Mouse (Mus musculus) right cerebral cortex, adult 18-20 months (tissue): ENCODE results near the gene Dusp22.

Experiments used
- DNase-seq: peaks from one replicate; pipeline ENCODE4 v3.0.0; 2022; ENCODE audit warnings: mixed read lengths

The Dusp22 gene

DNA sequence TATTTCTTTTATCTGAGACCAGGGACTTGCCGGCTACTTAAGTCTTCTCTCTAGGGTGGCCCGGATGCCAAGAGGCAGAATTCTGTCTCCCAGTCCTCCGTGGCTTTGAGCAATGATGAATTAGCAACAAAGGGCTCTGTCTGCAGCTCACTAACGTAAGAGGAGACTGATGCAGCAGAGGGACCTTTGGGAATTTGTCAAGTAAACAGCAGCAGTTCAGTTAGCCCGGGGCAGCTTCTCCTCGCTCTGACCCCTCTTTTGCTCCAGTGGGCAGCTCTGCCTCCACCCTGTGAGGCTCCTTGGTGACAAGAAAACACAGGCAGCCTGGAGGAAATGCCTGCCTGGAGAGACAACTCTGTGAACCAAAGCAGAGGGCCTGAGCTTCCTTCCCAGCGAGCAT, 62.8 kb downstream of the Dusp22 start:
- DNase-seq: no peak

DNA sequence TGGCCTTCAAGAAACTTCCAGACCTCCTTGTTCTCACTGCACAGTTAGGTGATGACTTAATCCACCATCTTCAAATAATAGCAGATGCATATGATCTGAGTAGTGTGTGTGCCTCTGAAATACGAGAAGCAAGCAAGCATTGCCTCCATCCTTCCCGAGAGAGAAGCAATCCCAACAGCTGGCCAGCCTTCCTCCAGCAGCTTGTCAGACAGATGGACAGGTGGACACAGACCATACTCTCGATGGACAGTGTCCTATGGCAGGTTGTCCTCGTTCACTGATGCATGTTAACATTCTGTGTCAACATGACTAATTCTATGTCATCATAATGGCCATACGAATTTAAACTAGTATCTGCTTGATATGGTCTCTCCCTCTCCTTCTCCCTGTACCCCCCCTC, 63.5 kb downstream of the Dusp22 start:
- no peak for DNase-seq

DNA sequence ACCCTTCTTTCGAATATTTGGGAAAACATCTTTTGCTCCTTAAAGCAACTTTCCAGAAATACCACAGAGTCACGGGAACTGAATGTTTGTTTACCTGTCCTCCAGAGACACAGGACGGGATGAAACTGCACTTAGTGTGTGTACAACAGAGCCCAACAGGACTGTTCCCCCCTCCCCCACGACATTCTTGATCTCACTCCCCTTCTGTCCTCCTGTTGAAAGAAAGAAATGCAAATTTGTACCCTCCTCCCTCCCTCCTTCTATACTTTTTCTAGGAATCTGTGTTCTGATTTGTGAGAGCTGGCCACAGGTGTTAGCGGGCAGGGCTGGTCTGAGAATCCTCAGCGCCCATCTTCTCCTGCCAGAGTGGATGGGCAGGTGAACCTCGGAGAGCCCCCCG, 64.1 kb downstream of the Dusp22 start:
- no peak for DNase-seq

DNA sequence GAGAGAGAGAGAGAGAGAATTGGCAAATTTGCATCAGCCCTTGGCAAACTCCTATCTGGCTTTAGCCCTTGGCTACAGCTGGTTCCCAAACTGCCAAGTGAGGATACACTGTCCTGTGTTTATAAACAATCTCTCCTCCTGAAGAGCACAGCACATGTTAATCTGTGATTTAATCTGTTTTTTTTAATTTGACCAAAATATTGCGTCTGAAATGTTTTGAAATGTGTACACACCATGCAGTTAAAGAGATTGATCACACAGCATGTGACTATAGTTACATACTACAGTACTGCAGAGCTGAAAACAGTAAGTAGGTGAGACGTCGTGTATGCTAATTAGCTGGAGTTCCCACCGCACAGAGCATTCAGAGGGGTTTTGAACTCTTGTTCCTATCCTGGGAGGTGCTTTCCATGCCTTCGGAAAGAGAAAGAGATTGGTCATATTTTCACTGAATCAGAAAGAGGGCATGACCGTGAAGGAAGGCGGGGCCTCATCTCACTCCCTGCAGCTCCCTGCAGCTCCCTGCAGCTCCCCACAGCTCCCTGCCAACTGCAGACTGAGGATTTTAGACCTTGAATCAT, 65.0 kb downstream of the Dusp22 start:
- no peak for DNase-seq

DNA sequence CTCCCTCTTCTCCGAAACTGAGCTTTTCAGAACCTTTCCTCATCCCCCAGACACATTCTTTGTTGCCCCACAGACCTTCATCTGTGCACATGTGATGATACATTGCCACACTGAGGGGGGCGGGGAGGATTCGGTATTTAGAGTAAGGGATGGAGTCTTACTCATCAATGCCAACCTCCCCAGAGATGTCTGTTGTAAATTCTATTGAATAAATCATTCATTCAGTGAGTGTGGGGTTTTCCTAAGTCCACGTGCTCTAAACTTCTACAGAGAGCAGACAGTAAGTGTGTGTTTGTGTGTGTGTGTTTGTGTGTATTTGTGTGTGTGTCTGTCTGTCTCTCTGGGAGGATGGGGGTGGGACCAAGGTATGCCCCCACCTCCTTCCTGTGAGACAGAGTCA, 67.1 kb downstream of the Dusp22 start:
- no peak for DNase-seq

DNA sequence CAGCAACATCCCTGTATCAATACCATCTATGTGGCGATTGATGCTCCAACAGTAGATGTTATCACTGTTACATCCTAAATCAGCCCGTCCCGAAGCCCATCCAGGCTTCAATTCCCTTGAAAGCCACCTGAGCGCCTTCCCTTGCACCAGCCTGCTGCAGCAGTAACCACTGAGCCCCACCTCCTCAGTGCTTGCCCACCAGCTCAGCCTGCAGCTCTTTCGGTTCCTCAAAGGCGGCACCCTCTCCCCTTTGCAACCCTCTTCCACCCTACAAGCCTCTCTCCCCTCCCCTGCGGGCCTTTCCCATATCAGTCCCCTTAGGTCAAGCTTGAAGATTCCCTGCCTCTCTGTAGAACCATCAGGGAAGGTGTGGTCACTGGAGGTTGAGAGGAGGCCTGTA, 68.4 kb downstream of the Dusp22 start:
- no peak for DNase-seq

DNA sequence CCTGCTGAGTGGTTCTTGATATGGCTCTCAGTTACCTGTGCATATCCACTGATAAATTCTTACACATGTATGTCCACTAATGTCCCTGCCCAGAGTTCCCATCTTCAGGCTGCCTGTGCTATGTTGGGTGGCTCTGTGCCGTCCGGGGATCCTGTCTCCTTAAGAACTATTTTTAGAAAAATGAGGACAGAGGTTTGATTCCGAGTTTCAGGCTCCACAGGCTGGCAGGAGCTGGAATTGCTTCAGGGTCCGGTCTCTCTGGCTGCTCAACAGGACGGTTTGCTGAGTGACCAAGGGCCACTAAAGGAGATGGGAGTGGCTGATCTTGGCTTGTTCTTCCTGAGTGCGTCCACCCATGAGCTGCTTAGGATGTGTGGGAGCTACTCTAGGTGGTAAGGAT, 69.4 kb downstream of the Dusp22 start:
- DNase-seq: no peak

DNA sequence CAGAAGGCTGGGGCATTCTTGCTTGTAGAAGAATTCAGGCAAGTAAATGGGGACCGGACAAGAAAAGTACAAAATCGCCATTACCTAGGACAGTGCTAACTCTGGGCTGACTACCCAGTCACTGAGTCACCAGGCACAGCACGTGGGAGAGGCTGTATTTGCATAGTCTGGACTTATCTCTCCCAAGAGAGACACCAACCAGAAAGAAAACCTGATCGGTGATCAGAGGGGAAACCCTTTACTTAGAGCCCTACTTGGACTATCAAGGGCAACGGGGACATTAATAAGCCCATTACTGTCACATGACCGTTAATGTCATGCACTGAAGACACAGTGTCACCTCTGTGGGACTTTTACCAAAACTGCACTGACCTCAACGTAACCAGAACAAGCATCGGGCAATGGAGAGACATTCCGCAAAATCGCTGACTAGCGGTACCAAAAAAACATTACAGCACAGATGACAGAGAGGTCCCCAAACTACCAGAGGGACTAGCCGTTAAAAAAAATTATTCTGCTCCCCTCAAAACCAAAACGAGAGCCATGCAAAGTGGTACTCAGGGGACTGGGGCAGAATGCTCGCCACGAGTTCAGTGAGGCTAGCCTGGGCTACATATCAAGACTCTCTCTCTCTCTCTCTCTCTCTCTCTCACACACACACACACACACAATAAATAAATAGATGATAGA, 70.5 kb downstream of the Dusp22 start:
- no peak for DNase-seq

DNA sequence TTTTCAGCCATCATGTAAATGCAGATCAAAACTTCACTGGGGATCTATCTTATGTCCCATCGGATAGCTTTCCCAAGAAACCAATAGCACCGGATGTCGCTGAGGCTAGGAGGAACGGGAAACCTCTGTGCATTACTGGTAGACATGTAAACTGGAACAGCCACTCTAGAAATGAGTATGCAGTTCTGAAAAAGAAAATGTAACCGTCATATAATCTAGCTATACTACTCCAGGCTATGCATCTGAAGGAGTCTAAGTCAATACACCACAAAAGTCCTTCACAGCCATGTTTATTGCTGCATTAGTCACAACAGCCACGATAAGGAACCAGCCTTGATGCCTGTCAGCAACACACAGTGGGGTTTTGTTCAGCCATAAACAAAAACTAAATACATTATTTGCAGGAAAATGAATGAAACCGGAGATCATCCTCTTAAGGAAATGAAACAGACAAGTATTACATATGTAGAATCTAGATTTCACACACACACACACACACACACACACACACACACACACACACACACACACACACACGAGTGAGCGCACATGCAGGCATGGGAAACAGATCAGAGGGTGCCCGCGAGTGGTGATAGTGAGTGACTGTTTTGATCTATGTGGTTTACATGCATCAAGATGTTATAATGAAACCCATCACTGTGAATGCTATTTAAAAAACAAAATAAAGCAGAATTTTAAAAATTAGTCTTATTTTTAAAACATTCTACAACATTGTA, 73.1 kb downstream of the Dusp22 start:
- DNase-seq: no peak

DNA sequence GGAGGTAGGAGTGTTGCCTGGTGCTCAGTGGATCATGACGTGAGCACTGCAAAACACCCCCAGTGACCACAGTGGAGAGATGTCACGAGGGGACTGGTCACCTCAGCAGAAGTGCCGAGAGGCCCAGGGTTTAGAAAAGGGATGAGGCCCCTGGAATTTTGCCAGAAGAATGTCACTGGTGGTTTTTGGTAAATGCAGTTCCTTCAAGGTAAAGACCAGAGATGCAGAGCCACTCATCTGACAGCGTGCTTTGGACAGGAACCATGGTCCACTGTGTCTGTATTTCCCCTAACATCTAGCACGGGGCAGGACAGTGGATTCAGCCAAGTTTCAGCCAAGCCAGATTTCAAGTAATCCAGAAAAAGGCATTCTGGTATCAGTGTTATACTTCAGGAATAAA, 76.9 kb downstream of the Dusp22 start:
- no peak for DNase-seq

DNA sequence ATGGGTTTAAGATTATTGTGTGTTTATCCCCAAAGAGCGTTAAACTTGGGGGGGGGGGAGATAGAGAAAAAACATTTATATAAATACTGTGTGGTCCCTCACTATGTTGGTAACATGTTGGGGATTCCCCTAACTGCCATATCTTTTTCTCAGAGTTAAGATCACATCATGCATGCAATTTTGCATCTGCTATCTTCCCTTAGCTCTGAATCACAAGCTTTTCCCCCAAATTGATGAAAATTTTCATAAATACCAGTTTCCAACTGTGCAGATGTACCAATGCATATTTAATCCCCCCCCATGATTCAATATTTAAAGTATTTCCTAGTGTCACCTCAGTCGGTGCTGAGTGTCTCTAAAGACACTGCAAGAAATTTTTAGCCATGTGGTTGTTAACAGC, 77.5 kb downstream of the Dusp22 start:
- no peak for DNase-seq

DNA sequence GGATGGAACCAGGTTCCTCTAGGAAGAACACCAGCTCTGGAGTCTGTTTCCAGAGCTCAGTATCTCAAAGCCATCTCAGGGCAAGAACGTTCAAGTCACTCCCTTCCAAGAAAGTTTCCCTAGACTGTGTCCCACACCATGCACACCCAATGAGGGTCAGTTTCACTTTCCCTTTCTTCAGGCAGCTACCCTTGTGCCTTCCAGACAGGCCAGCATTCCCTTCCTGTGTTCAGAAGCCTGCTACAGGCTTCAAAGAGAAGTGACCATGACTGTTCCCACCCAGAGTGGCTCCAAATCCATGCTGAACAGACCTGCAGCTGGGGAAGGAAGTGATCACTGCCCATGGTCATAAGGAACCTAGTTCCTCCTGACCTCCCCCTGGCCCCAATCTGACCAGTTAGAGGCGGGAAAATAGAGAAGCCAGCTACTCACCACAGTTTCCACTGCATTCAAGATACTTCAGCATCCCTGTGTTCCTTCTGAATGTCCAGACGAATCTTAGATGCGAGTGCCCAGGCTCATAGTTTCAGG, 78.6 kb downstream of the Dusp22 start:
- no peak for DNase-seq

DNA sequence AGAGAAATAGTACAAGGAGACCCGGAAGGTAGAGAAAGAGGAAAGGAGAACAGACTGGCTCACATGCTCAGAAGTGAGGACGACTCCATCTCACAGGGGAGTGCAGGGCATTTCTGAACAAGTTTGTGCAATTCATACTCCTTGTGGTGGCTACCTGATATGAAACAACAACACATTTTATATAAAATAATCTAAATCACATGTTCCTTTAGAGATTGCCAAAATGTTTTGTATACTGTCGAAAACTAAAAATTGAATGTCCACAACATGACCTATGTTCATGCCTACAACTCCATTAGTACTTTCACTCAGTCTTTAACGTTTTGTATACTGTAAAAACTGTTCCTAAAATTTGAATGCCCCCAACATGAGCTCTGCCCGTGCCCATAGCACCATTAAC, 81.4 kb downstream of the Dusp22 start:
- no peak for DNase-seq

DNA sequence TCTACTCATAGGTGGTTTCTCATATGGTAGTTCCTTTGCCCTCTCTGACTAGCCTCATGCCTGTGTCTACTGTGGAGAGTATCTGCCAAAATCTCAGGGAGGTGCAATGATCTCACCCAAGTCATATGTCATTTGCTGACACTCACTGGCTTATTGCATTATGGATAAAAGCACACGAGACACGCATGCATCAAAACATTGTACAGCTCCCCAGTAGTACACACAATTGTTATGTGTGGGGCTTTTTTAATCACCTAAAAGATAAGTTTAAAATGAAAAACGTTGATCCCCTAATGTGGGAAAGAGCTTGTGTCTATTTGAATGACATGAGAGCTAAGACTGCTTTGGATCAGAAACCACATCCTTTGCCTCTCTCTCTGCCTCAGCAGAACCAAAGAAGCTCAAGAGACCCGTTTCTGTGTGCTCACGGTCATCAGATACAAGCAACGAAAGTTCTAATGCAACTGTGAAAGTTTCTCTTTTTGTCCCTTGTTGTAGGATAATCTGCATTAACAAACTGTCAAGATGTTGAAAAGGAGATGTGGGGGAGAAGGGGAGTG, 82.7 kb downstream of the Dusp22 start:
- DNase-seq: no peak

DNA sequence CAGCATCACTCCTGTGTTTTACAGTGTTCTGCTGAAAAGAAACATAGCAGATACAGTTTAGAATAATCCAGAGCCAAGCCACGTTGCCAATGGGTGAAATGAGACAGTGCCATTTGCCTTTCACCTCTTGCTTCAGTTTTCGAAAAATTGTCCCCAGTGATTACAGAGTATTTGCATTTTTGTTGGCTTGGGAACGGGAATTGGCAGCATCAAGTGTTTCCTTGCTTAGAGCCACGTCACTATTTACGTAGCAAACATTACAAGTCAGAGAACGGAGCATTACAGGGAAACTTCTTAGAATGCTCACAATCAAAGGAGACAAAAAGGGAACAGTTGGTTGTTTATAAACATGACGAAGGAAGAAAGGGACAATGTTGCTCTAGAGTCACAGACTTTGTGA, 85.3 kb downstream of the Dusp22 start:
- DNase-seq: no peak

DNA sequence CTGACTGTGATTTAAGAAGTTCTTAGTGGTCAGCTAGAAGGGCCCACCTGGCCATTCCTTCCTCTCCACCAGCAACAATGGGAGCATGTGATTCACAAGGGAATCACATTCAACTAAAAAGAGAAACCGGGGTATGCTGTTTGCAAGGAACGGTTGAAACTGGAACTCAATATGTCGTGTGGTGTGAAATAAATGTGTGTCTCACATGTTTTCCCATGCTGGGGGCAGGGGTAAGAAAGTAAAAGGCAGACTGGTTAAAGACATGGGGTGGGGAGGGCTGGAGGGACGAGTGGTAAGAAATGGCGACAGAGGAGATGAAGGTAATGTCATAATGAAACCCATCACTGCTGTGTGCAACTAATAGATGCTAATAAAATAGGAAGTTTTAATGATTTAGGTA, 87.3 kb downstream of the Dusp22 start:
- no peak for DNase-seq

DNA sequence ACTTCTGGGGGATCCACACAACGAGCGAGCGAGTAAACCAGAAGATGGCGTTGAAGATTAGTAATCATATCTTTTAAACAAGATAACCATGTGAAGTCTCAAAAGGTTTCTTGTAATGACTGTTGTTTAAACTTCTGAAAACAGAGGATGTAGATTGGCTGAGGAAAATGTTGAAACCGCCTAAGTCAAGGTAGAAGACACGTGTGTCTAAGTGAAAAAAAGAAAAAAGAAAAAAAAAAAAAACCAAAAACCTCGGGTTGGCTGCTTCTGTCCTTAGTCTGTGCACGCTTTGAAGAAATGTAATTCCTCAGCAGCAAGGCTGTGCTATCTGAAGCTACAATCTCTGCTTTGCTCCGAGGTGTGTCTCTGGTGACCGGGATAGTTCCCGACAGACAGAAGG, 87.7 kb downstream of the Dusp22 start:
- DNase-seq: no peak

DNA sequence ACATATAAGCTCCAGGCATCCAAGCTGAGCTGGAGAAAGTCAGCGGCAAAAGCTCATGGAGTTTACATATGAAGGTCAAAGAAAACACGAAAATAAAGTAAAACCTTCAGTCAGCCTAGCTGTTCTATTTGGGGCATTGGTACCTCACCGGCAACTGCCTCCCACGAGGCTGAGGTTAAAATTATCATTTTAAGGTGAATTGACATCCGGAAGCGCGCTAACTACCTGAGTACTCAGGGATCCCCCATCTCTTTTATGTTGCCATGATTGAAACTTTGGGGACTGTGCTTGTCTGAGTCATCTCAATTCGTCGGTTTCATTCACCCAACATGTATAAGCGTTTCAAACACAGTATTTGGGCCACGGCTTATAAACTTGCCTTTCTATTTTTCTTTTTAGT, 88.5 kb downstream of the Dusp22 start:
- no peak for DNase-seq

DNA sequence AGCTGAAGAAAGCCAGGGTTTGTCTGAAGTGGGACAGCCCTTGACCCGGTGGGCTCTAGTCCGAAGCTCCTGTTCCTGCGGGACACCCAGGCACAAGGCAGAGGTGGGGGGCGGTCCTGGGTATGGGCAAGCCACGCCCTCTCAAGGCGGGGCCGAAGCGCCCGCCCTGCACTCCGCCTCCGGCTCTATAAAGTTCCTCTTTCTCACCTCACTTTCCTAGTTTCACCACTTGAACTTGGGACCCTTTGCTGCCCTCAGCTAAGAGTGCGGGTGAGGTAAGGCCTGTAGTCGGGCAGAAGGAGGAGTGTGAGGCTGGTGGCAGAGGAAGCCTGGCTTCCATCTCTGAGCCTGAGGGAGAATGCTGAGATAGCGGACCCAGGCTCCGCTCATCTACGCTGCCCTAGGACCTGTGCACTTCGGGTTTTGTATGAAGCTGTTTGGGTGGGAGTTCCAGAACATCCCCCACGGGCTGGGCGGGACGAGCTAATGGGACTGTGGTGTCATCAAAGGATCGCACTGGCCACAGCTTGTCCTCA, 89.3 kb downstream of the Dusp22 start, which contains the start of gene Irf4:
Irf4 (plus strand) TSS at position 206 of the 536 bp plus-strand sequence.
- DNase-seq: no peak

DNA sequence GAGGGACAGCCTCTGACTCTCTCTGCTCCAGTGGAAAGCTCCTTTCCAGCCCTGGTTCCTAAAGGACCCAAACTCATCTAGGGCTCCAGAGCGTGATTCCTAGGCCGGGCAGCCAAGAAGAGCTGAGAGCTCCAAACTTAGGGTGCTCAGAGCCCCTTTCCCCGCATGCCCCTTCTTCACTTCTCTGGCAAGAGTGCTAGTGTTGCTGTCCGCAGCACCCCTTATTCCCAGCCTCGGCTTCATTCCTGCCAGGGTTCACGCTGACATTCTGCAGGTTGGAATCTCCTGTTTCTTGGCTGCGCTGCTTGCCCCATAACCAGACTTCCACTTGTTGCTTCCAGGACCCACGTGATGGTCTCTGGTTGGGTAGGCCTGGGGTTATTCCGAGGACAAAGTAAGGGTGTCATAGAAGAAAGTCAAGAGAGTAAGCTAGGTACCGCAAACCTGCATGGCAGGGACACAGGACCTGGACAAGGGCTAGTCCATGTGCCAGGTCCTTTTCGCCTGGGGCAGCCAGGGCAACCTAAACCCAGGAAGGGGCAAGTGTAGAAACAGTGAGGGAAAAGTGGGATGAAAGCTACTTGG, 89.8 kb downstream of the Dusp22 start:
- DNase-seq: no peak

DNA sequence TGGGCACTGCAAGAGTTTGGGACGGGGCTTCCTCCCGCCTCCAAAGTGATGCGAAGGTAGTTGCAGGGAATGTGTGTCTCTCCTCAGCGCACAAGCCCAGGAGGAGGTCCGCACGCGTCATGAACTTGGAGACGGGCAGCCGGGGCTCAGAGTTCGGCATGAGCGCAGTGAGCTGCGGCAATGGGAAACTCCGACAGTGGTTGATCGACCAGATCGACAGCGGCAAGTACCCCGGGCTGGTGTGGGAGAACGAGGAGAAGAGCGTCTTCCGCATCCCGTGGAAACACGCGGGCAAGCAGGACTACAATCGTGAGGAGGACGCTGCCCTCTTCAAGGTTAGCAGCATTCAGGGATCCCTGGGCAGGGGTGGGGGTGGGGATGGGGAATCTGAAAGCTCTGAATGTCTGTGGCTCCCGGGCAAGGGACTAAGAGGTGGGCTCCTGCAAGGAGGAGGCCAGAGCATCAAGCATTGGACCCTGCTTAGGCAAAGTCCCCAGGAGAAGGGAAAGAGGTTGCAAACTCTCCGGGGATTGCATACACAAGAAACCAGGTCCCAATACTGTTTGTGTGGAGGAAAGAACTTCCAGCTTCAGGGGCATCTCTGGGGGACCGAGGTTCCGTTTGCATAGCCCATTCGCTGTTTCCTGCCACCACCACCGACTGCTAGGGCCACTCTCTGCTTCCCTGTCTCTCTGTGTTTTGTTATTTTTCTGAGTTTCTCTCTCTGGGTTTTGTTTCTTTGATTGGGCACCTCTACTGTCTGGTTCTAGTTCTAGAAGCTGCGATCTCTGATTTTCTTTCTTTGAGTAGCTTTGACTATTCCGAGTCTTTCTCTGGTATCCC, 90.9 kb downstream of the Dusp22 start:
- DNase-seq: no peak

DNA sequence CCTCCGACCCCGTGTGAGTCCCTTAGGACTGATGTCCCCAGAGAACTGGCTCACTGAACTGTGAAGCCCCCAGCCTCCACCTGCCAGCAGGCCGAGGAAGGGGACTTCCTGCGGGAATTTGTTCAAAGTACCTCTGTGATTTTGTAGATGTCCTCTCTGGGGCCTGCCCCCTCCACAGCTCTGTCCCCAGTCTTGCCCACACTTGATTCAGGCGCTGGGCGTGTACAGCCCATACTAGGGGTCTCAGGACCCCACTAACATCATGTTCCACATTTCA, 91.4 kb downstream of the Dusp22 start:
- DNase-seq: no peak
